Mouse (Mus musculus): Measurements from ENCODE around the gene Obscn.

GRCm38 (mm10) chr11:59135904-59136452 is at the start of gene Obscn:
- TF ChIP-seq CTCF (IDR thresholded peaks at IDR 0.05; ENCODE audit: insufficient read depth, low read depth, low read length) (no peak), POLR2A (IDR thresholded peaks at IDR 0.05; ENCODE audit: insufficient read depth, low read depth, low read length) (no peak)

Measured in olfactory bulb, adult 2 months (tissue).